Mouse (Mus musculus): Measurements from ENCODE around the gene Taar2. TPM values are rescaled to one million over a fixed set of nuclear protein-coding genes. Genes with fewer than 3 reads are reported as not detected.

Gene Taar2
- total RNA-seq (2015) (not detected in 2 replicates), total RNA-seq (2017) (not detected in 2 replicates)

DNA sequence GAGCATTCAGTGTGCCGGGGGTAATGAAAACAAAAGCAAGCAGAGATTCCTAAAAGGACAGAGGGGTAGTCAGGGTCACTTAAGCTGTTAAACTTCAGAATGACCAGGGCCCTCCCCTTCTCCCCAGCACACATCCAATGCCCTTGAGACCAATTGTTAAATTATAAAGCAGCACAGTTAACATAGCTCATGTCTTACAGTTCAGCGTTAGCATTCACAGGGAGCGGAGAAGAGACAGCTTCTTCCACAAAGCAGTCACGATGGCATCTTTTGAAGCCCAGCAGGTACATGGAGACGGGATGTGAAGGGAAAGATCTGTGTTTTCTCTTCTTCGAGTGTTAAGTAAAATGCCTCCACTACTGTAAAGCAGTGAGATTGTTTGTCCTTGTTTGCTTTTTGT is at the start of gene Taar2:
Taar2 (plus strand) TSS at position 261 of the 400 bp plus-strand sequence.
- ATAC-seq (ENCODE audit: poor library complexity, severe bottlenecking): no peak

DNA sequence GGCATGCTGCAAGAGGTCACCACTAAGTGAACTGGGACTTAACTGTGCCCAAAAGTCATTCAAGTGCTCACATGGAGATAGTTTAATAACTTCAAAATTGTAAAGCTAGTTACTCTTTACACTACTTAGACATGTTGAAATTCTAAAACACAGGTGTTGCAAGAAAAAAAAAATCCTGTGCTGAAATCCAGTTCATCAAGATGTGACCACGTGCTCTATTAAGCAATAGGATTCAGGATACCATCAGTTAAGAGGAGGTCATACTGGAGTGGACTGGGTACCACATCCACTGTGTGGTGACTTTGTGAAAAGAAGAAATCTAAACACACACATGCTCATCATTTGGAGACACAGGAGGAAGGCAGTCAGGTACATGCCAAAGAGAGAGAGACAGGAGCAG is 45.4 kb upstream of the Taar2 start:
- no peak for ATAC-seq (ENCODE audit: poor library complexity, severe bottlenecking)

DNA sequence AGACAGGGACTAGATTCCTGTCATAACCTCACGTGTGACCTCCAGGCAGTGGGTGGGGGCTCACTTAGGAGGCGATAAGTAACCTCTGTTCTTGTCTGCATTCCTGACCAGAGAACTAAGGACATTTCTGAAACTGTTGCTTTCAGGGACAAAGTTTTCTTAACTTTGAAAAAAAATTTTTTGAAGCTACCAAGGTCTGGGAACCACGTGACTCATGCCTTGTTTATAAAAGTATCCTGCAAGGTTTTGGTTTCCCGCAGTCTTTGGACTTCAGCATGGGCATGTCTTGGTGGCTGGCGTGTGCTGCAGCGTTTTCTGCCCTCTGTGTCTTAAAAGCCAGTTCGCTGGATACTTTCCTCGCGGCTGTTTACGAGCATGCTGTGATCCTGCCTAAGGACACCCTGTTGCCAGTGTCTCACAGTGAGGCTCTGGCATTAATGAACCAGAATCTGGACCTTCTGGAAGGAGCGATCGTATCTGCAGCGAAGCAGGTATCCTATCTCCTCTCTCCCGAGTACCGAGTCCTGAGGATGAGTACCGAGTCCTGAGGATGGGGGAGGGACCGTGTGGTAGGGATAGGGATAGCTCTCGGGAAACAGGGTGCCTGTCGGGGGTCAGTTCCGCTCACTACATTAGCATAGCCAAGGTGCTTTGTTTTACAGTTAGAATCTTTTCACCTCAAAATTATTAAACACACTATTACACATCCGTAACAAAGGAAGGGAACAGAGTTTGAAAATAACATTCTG is 43.6 kb upstream of the Taar2 start, which contains the start of gene Vnn1:
Vnn1 (plus strand) TSS at position 88 of the 749 bp plus-strand sequence.
- no peak for ATAC-seq (ENCODE audit: poor library complexity, severe bottlenecking)

DNA sequence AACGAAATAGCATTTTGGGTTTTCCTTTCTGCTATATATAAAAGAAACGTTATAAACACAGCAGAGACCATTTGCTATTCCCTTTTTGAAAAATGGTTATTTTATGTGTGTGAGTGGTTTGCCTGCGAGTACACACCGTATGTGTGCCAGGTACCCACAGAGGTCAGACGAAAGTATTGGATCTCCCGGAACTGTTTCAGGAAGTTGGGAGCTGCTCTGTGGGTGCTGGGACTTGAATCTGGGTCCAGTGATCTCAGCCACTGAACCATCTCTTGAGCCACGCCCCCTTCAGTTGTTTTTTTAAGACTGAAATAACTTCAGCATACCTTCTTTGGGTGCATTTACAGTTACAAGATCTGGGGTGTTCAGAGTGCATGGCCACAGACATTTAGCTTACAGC is 43.0 kb upstream of the Taar2 start:
- no peak for ATAC-seq (ENCODE audit: poor library complexity, severe bottlenecking)

DNA sequence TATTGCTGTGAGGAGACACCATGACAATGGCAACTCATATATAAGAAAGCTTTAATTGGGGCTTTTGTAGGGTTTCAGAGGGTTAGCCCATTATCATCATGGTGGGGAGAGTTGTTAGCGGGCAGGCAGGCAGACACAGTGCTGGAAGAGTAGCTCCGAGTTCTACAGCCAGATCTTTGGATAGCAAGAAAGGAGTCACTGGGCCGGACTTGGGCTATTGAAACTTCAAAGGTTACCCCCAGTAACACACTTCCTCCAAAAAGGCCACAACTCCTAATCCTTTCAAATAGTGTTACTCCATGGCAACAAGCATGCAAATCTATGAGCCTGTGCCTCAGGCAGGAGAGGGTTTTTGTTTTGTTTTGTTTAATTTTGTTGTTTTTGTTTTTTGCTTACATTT is 37.3 kb upstream of the Taar2 start:
- no peak for ATAC-seq (ENCODE audit: poor library complexity, severe bottlenecking)

DNA sequence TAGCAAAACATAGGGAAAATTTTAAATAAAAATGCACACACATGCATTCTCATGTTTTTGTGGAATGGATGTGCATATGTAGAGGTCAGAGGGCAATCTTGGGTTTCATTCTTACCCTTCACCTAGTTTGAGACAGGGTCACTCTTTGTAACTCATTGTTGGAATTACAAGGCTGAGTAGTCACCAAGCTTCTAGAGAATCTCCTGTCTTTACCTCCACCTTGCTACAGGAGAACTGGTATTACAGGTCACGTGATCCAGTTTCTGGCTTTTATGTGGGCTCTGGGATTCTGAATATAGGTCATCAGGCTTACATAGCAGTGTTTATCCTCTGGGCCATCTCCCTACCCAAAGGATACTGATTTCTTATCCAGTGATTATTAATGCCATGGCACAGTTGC is 32.7 kb upstream of the Taar2 start:
- ATAC-seq (ENCODE audit: poor library complexity, severe bottlenecking): no peak

DNA sequence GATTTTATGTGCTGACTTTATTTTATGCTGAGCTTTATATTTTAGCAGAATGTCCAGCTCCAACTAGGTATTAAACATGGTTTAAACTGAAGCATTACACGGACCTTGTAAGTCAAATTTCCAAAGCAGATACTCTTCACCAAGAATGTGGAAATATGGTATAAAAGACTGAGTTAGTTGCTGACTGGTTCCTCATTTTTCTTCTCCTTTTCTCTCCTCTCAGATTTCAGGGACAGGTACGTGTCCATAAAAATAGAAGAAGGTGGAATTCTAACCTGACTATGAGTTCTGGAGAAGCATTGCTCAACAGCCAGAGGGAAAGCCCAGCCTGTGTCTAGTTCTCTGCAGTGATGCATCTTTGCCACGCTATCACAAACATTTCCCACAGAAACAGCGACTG is 18.3 kb upstream of the Taar2 start, which contains the start of gene Taar1:
Taar1 (plus strand) TSS at position 301 of the 400 bp plus-strand sequence.
- ATAC-seq (ENCODE audit: poor library complexity, severe bottlenecking): no peak

DNA sequence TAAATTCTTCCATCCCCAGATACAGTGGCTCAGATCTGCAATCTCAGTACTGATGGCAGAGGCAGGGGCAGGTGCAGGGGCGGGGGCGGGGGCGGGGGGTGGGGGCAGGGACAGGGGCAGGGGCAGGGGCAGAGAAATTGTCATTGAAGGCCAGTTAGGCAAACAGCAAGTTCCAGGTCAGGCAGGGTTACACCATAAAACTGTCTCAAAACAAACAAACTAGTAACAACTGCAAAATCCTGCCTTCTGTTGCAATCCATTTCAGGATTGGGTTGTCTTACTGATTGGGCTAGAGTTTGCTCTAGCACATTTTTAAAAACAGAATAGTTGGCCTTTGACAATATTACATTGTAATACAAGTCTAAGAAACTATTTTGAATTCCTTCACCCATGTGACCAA is 15.9 kb upstream of the Taar2 start:
- no peak for ATAC-seq (ENCODE audit: poor library complexity, severe bottlenecking)

DNA sequence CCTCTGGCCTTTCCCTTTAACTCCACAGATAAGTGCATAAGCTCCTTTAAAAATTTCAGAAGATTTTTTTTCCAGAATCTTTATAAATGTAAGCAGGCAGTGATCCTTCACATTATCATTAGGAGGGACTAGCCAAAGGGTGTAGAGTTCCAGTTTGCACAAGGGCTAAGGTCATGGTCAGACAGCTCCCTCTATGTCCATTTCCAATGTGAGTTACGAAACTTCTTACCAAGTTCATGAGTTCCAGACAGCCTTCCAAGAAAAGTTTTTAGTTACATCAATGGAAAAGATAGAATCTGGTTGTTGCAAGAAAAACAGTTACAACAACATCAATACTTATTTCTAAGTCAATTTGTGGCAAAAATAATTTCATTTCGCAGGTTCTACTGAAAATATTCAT is 14.4 kb upstream of the Taar2 start:
- no peak for ATAC-seq (ENCODE audit: poor library complexity, severe bottlenecking)

DNA sequence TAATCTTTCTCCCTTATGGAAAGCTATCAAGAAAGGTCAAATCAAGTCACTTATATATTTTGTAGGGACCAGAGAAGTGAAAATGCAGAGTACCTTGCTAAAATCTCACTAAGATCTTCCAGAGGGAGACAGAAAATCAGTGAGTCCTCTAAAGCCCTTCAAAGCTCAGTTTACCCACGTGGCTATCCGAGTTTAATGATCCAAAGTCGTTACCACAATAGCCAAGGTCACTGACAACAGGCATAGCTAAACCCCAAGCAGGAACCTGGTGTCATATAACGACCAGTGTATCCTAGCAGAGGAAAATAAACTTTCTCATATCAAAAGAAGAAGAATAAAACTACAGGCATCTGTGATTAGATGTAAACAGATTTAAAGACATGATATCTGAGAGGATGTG is 759 bp upstream of the Taar2 start:
- no peak for ATAC-seq (ENCODE audit: poor library complexity, severe bottlenecking)

DNA sequence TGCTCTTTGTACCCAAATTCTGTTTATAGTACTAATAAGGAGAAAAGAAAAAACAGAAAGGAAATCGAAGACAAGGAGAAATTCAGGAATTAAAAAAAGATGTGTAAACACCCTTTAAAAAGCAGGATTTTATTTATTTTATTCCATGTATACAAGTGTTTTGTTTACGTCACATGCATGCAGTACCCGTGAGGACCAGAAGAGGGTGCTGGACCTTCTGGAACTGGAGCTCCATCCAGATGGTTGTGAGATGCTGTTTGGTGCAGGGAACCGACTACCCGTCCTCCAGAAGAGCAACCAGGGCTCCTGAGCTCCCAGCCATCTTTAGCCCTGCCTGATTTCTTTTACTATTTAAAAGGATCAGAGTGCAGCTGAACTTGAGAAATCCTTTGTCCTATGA is 4.1 kb downstream of the Taar2 start:
- no peak for ATAC-seq (ENCODE audit: poor library complexity, severe bottlenecking)

DNA sequence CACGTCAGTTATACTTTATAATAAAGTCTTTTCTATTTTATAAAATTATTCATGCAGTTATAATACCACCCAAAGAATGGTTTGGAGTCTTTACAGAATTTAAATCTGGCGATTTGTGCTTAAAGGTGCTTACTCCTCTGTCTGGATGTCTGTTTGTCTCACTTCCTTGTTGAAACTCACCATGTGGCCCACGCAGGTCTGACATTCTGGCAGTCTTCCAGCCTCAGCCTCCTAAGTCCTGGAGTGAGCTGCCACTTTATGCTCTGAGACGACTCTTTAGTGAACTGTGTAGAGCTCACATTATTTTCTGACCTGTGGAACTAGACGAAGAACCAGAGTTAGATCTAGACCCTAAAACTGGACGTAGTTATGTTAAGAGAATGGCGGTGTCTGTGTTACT is 9.7 kb downstream of the Taar2 start:
- no peak for ATAC-seq (ENCODE audit: poor library complexity, severe bottlenecking)

DNA sequence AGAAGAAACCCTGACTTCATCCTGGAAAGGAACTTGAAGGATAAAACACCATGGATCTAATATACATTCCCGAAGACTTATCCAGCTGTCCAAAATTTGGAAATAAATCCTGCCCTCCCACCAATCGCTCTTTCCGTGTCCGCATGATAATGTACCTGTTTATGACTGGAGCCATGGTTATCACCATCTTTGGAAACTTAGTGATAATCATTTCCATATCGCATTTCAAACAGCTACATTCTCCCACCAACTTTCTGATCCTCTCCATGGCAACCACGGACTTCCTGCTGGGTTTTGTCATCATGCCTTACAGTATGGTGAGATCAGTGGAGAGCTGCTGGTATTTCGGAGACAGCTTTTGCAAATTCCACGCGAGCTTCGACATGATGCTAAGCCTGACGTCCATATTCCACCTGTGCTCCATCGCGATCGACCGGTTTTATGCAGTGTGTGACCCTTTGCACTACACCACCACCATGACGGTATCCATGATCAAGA is 11.2 kb downstream of the Taar2 start, which contains the start of gene Taar3:
Taar3 (plus strand) TSS at position 51 of the 498 bp plus-strand sequence.
- ATAC-seq (ENCODE audit: poor library complexity, severe bottlenecking): no peak

DNA sequence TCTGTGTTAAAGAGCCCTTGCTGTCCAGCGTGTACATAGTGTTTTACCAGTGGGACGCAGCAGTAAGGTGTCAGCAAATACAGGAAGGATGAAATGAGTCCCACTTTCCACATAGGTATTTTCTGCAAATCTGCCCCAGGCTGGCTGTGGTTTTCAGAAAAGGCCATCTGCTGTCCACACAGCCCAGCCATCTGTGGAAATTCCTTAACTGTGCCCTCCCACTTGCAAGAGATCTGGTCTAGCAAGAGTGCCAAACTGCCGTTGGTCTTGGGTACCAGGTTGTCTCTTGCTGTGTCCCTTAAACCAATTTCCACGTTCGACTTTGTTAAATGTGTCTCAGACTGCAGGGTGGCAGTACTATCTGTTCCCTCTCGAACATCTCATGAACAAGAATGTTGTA is 13.3 kb downstream of the Taar2 start:
- ATAC-seq (ENCODE audit: poor library complexity, severe bottlenecking): no peak

DNA sequence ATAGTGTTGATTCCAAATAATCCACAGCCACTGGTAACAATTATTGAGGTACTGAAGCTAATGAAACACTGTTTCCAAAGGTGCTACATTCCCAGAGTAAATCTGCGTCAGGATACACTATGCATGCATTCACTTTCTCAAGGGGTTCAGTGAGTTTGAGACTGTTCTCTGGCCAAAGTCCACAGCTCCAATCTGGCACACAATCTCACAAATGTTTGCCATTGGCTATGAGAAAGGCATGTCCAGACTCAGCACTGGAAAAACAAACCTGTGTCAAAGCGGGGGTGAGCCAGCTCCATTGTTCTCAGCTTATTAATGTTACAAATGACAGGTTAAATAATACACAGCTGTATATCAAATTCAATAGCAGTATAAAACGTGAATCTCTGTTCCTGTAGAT is 20.7 kb downstream of the Taar2 start:
- no peak for ATAC-seq (ENCODE audit: poor library complexity, severe bottlenecking)

DNA sequence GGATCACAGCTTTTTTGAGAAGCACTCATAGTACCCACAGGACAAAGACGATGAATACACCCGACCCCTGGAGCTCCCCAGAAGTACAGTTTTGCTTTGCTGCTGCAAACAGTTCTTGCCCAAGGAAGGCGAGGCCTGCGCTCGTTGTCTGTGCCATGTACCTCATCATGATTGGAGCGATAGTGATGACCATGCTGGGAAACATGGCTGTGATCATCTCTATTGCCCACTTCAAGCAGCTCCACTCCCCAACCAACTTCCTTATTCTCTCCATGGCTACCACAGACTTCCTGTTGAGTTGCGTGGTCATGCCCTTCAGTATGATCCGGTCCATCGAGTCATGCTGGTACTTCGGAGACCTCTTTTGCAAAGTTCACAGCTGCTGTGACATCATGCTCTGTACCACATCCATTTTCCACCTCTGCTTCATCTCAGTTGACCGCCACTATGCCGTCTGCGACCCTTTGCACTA is 22.1 kb downstream of the Taar2 start, which contains the start of gene Taar4:
Taar4 (plus strand) TSS at position 51 of the 472 bp plus-strand sequence.
- ATAC-seq (ENCODE audit: poor library complexity, severe bottlenecking): peak; percentile 67; the same call in 1 of the 2 replicates

DNA sequence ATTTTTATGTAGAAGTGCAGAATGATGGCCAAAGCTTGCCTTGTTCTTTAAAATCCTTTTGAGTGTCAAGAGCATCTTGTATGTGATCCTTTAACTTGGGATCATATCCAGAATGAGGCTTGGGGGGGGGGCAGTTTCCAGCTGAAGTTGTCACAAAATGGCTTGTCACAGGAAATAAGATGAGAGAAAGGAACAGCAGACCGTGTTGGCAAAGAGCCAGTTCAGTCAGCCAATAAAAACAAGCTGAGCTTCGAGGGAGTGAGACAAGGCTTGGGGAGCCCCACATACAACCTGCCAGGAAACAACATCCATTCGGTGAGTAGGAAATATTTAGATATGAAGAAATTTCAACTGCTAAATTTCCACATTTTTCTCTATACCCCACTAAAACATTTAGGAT is 25.1 kb downstream of the Taar2 start:
- no peak for ATAC-seq (ENCODE audit: poor library complexity, severe bottlenecking)

DNA sequence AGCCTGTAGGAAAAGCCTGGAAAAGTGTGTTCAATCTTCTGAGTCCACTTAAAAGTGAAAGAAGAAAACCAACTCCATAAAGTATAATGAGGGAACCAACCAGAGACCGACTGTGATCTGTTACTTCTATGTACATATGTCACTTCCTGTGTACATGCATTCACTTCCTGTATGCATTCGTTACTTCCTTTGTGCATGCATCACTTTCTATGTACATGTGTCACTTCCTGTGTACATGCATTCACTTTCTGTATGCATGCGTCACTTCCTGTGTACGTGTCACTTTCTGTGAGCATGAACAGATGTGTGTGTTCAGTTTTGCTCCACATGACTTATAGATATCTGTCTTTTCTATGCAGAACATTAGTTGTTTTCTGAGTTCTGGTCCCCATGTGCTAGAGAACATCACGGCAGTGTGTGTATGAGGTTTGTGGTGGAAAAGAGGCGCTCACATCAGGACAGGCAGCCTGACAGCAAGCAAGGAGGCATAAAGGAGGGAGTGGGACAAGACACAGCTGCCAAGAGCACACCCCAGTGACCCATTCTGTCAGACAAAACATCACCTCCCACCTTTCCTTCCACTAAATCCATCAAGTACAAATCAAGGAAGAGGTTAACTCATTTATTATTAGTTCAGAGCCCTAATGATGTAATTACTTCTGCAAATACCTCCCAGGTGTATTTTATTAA is 26.7 kb downstream of the Taar2 start:
- peak; percentile 18; the same call in 1 of the 2 replicates for ATAC-seq (ENCODE audit: poor library complexity, severe bottlenecking)

DNA sequence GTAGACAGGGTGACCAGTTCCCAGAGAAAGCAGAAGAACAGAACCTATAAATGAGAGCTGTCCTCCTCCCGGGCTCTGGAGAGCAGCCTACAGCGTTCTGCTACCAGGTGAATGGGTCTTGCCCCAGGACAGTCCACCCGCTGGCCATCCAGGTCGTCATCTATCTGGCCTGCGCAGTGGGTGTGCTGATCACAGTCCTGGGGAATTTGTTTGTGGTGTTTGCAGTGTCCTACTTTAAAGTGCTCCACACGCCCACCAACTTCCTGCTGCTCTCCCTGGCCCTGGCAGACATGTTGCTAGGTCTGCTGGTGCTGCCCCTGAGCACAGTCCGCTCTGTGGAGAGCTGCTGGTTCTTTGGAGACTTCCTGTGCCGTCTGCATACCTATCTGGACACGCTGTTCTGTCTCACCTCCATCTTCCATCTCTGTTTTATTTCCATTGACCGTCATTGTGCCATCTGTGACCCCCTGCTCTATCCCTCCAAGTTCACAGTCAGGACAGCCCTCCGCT is 32.3 kb downstream of the Taar2 start, which contains the start of gene Taar5:
Taar5 (plus strand) TSS at position 51 of the 510 bp plus-strand sequence.
- ATAC-seq (ENCODE audit: poor library complexity, severe bottlenecking): no peak

DNA sequence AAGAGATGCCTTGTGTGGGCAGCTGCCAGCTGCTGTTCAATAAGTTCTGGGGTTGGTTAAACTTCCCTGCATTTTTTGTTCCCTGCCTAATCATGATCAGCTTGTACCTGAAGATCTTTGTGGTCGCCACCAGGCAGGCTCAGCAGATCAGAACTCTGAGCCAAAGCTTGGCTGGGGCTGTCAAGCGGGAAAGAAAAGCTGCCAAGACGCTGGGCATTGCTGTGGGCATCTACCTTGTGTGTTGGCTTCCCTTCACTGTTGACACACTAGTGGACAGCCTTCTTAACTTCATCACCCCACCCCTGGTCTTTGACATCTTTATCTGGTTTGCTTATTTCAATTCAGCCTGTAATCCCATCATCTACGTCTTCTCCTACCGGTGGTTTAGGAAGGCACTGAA is 32.9 kb downstream of the Taar2 start:
- no peak for ATAC-seq (ENCODE audit: poor library complexity, severe bottlenecking)

DNA sequence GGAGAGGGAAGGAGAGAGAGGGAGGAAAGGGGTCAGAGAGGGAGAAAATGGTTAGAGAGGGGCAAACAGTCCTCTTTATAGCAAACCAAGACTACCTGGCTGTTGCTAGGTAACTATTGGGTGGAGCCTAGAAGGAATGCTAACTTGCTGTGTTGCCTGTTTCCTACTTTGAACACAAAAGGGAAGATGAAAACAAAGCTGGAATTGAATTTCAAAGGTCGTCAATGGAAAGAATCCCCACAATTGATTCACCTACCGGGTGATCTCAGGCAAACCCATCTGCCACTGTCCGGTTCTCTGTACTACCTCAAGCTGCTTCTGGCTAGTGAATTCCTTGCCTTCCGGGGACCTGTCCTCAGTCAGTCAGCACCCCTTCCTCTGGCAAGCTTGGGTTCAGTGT is 39.6 kb downstream of the Taar2 start:
- ATAC-seq (ENCODE audit: poor library complexity, severe bottlenecking): no peak

Data from megakaryocyte, adult 5-6 weeks (primary cell).